Mouse (Mus musculus): ENCODE measurements around the gene Cadps. TPM values are rescaled to one million over a fixed set of nuclear protein-coding genes. Genes with fewer than 3 reads are reported as not detected.

Gene Cadps
- polyA plus RNA-seq, 1 experiment: not detected

DNA sequence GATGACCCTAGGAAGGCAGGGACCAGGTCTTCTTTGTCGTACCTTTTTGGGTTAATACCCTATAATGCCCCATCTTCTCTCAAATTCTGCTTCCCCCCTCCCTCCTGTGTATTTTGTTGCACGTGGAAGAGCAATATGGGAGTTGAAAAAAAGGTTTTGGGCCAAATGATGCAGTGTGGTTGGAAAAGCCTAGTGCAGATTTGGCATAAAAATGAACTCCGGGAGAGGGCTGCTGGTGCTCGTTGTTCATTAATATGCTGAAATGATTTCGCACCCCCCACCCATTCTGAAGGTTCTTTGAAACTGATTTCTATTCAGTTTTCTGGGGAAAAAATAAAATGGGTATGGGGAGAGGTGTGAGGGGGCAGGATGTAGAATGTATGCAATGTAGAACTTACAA, 295.6 kb downstream of the Cadps start:
- TF ChIP-seq GATA1 (IDR thresholded peaks at IDR 0.05; ENCODE audit: low read length): no peak

DNA sequence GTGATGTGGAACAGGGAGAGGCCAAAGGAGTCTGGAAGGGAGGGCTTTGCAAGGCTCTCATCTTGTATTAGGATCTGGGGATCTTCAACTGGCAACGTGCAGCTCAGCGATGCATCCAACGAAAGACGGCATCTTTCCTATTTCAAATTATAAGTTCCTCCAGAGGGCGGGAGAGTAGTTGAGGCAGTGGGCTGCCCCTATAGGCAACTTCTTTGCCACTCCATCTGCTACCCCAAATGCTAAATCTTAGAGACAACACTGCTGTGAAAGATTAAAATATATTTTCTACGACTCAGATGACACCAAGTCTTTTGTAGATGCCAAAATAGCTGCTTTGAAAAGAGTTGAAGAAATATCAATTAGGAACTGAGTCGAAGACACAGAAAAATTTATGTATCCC, 315.9 kb downstream of the Cadps start:
- TF ChIP-seq GATA1 (IDR thresholded peaks at IDR 0.05; ENCODE audit: low read length): no peak

DNA sequence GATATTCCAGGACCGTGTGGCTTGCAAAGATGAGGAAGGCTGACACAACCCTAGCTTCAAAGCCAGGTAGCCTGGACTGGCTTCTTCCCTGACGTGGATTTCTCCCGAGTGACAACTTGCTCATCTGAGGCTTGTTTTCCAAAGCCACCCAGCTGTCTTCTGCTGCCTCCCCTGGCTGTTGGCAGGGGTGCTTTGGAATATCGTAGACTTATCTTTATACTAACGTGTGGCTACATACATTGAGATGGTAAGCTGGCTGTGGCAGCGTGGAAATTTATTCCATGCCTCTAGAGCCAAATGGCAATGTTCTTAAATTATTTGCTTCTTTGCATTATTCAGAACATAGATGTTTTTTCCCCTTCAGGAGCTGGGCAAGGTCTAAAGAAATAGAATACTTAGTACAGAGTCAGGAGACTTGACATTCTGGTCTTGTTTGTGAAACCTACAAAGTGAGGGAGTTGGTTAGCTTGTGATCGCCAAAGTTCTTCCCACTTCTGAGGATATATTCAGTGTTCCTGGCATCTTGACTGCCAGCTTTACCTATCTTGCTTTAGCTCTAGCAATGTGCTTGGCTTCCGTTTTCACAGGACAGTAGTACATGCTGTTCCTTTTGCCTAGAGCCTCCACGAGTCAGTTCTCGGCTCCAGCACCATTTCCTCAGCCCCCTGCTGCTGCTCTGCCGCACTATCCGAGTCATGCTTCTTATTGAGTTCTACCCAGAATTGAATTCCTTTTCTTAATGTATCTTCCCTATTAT, 318.5 kb downstream of the Cadps start:
- TF ChIP-seq GATA1 (IDR thresholded peaks at IDR 0.05; ENCODE audit: low read length): no peak

DNA sequence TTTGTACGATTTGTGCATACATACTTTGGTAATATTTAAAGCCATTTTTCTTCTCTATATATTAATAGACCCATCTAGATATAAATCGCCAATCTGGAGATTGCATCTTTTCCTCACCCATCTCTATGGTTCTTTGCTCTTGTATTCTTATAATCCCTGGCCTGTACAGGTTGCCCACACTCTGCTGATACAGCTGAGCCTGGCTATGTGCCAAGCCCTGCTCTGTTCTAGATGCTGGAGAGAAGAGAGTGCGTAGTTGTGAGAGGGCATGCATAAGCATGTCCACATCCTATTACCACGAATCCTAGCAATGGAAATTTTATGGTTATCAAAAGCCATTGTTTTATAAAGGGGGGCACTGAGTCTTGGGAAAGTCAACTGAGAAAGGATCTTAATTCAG, 360.7 kb downstream of the Cadps start:
- no peak for TF ChIP-seq GATA1 (IDR thresholded peaks at IDR 0.05; ENCODE audit: low read length)

DNA sequence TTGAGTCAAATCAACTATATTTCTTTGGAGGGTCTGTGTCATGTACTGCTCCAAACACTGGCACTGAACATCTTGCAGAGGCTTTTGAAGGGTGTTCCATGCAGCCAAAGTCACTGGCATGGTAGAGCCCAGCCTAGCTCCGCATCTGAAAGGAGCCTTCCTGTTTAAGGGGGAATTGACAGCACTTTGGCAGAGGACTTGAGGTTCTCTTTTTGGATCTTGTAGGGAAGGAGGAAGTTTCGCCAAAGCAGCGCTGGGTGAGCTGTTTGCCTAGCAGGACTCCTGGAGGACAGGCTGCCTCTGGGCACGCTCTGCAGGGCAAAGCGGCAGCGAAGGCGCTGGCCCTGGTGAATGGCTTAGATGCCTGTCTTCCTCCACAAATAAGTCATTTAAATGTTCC, 363.2 kb downstream of the Cadps start:
- TF ChIP-seq GATA1 (IDR thresholded peaks at IDR 0.05; ENCODE audit: low read length): no peak

DNA sequence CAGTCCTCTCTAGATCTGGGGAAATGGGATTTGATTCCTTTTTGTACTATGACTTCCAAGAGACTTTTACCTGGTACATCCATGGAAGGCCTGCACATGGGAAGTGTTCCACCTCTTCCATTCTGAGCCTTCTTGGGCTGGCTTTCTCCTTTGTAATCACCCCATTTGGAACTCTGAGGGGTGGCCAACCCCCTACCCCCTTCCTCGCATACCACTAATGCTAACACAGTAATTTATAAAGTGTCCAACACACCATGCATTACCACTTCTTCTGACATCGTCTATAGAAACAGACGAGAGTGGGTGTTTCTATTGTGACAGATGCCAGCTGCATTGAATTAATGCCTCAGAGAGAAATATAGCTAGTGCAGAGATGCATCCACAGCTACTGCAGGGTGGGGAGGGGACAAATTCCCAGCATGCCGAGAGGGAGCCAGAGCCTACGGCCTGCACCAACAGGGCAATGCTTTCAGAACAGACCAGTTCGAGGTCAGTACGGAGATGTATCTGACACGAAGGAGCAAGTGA, 367.8 kb downstream of the Cadps start:
- TF ChIP-seq GATA1 (IDR thresholded peaks at IDR 0.05; ENCODE audit: low read length): no peak

DNA sequence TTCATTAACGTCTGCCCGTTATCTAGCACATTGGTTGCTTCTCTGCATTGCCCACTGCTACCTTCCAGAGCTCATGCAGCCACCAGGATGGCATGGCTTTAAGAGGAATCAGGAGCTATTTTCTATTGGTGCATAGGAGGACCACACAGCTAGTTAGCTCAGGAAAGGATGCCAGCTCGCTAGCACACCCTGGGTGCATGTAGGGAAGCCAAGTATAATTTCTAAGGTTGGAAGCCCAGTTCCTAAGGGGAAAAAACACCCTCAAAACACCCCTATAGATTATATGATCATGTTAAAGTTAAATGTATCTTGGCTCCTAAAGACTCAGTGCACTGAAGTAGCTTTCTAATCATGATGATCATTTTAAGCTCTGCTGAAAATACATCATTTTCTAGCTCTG, 372.1 kb downstream of the Cadps start:
- TF ChIP-seq GATA1 (IDR thresholded peaks at IDR 0.05; ENCODE audit: low read length): no peak

DNA sequence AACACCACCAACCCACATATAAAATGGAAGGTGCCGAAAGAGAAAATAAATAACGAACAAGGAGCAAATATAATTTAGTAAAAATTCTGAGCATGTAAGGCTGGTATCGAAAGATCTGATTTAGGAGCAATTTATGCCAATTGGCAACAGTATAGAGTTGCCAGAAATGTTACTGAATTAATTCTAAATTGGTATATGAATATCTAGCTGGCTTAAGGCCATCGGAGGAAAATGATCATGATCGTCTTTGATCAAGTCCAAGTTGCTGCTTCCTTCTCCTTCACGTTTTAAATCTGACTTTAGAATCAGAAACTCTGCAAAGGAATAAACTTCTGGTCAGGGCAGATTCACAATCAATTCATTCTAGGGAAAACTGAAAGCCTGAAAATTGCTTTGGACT, 374.0 kb downstream of the Cadps start:
- TF ChIP-seq GATA1 (IDR thresholded peaks at IDR 0.05; ENCODE audit: low read length): no peak

DNA sequence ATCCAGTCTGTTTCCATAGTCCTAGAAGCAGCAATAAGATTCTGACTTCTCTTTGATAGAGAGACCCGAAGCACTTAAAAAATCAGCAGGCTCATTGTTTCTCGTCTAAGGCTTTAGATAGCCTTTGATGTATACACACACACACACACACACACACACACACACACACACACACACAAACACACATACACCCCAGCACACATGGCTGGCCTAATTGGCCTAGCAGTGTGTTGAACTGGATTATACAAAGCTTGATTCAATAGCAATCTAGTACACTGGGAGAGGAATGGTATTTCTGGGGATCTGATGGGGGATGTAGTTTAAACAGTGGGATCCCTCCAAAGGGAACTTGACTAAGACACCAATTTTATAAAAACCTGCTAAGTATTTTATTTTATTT, 381.9 kb downstream of the Cadps start:
- TF ChIP-seq GATA1 (IDR thresholded peaks at IDR 0.05; ENCODE audit: low read length): no peak

DNA sequence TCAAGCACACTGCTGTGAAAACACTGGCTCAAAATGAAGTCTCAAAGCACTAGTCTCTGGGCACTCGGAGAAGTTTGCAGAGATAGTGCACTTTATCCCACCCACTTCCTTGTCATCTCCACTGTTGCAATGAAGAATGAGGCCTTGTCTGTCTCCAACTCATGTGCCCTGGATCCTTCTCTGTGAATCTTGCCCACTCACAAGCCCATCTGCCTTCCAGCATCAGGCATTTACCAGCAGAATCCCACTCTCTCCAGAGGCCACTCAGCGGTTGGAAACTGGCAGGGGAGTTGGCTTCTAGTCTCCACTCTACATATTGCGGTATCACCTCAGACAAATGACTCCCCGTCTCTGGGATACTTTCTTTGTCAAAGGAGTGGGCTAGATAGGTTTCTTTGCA, 384.9 kb downstream of the Cadps start:
- no peak for TF ChIP-seq GATA1 (IDR thresholded peaks at IDR 0.05; ENCODE audit: low read length)

DNA sequence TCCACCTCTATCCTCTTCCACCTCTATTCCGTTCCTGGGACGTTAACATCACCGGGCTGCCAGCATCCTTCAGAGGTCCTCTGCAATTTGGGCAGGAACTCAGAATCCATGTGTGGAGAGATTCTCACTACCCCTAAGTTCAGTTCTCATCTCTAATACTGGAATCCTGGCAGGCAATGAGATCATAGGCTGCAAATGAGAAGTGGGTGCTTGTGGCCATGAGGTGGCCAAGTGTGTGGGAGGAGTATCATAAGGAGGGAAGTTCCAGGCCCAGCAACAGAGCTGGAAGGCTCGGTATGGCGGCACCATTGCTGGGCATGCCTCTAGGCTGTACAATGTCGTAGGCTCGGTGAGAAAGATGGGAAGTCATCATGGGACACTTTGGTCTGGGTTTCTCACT, 385.5 kb downstream of the Cadps start:
- TF ChIP-seq GATA1 (IDR thresholded peaks at IDR 0.05; ENCODE audit: low read length): no peak

DNA sequence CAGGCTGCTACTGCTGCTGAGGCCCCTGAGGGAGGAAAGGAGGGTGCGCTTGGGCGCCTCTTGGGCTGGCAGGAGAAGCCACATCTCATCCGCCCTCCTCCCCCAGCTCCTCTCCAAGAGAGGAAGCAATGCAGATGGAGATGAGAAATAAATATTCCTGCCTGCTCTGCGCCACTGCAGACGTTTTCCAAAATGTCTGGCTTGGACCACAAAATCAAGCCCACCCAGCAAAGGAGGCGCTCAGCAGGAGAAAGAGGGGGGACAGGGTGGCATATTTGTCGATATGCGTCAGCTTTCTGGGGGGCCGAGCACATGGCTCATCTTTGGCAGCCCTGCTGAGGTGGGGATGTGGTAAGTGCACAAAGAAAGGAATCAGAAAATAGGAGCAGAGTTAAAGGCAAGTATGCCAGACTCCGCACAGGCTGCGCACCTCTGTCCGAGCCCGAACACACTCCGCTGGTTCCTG, 385.9 kb downstream of the Cadps start:
- no peak for TF ChIP-seq GATA1 (IDR thresholded peaks at IDR 0.05; ENCODE audit: low read length)

DNA sequence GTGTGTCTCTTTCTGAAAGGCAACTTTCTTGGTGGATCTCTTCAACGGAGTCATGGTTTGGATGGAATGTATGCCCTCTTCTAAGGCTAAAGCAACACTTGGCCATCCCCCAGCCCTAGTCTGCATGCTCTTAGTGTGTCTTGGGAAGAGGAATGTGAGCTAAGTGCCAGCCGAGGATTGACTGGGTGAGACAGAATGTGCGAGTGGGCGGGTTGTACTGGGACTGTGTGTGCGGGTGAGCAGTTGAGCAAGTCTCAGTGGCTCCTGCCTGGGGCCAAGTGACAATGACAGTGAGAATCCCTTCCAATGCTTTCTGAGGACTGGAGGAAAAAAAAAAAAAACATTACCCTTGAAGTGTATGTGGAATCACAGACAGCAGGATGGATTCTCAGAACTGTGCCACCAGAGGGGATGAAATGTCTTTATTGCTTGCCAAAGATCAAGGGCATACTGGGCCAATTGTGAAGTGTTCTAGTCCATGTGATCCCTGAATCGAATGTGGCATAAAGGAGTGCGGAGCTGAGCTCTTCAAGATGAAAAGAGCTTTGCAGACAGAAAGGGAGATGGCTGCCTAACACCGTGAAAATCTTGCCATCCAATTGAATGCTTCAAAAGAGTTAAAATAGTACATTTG, 394.7 kb downstream of the Cadps start:
- no peak for TF ChIP-seq GATA1 (IDR thresholded peaks at IDR 0.05; ENCODE audit: low read length)

DNA sequence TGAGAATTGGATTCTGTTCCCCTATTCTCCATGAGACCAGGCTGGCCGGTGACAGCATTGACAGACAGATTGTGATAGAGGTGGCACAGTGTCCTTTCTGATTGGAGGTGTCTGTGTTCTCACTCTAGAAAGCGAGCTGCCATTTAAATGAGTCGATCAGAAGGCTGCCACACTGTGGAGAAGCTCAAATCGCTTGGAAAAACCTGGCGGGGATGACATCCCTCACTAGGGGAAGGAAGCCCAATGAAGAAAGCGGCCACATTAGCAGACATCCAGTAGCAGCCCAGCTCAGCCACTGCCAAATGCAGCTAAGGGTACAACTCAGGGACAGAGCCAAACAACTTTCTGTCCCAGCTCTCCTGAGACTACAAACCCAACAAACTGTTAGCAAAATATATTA, 397.6 kb downstream of the Cadps start:
- TF ChIP-seq GATA1 (IDR thresholded peaks at IDR 0.05; ENCODE audit: low read length): no peak

DNA sequence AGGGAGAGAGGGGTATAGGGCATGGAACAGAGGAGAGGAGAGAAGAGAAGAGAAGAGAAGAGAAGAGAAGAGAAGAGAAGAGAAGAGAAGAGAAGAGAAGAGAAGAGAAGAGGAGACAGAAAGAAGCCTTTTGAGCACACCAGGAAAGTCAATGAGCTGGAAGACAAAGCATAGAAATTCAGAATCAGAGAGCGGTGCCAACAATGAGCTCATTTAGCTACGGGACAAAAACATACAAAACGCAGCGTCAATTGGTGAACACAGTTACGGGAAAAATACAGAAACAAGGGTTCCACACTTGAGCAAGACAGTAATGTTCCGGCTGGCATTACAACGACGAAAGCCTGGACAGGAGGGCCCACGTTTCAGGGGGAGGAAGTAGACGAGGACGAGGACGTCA, 412.6 kb downstream of the Cadps start:
- no peak for TF ChIP-seq GATA1 (IDR thresholded peaks at IDR 0.05; ENCODE audit: low read length)

DNA sequence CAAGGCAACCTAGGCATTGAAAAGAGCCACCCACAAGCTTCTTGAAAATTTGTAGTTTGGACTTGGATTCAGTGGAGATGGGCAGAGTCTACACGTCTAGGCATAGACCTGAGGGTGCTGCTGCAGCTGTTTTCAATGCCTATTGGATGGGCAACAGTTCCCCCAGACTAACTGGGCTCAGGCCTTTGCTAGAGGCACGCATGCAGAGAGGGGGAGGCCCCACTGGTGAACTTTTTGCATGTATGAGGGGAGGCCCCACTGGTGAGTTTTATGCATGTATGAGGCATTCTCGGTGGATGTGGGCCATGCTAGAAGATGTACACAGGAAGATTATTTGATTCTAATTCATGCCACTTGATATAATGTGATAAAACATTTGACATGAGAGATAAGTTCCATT, 413.1 kb downstream of the Cadps start:
- no peak for TF ChIP-seq GATA1 (IDR thresholded peaks at IDR 0.05; ENCODE audit: low read length)

DNA sequence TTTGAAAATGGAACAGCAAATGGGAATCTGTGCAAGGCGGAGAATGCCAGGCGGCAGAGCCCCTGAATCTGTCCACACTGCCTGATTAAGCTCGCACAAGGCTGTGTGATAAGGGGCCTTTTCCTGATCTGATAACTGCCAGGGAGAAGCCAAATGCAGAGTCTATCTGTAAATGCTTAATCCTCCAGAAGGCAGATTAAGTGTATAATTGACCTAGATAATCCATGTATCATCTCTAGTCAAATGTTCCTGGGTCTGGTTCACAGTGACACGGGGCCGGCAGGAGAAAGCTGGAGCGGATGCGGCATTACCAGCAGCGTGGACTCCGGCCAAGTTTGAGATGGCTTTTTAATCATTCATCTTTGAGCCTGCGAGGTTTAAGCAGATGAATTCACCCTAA, 416.3 kb downstream of the Cadps start:
- no peak for TF ChIP-seq GATA1 (IDR thresholded peaks at IDR 0.05; ENCODE audit: low read length)
